Mouse (Mus musculus): ENCODE results near the gene Gm10306. TPM values are rescaled to one million over a fixed set of nuclear protein-coding genes. Genes with fewer than 3 reads are reported as not detected.
A peak's percentile ranks its signal among the peaks of the same experiment; 100 is the strongest.

The Gm10306 gene
- polyA plus RNA-seq (2016; fragmentation: Nextera tagmentation; extraction: Ambion mirVana) = 0.55 and 1.4 TPM in 2 replicates

- WGBS = 2% methylated on average over 71 of the region's 83 CpGs
- no peaks in the 10 kb centered on the region for H3K36me3 ChIP-seq (replicated peaks)
- no peaks in the 10 kb centered on the region for H3K9me3 ChIP-seq
- H3K4me2 ChIP-seq = peak within 1 kb of the TSS; percentile 68
- H3K9ac ChIP-seq = peak within 1 kb of the TSS; percentile 83
- H3K4me1 ChIP-seq = peaks cover 10% of the 10 kb centered on the region
- peak within 1 kb of the TSS; percentile 82 for H3K27ac ChIP-seq
- H3K4me3 ChIP-seq (replicated peaks) = peak within 1 kb of the TSS; percentile 96
- peak; percentile 98 for ATAC-seq (ENCODE audit: low FRiP score)
- no peaks in the 10 kb centered on the region for H3K27me3 ChIP-seq
These were observed at the start of gene Gm10306, which contains the start of gene Caap1 for GRCm38 (mm10) chr4:94556265-94557054. TSS of gene Gm10306 (plus strand) at chr4:94556546. TSS of gene Caap1 (minus strand) at chr4:94556796.

- no peaks in the 10 kb centered on the region for H3K27me3 ChIP-seq
- no peak overlapping the region for H3K4me2 ChIP-seq
- H3K9ac ChIP-seq = no peak overlapping the region
- H3K4me3 ChIP-seq (replicated peaks) = no peak overlapping the region
- H3K4me1 ChIP-seq = no peaks in the 10 kb centered on the region
- no peaks in the 10 kb centered on the region for H3K9me3 ChIP-seq
- no peak overlapping the region for H3K27ac ChIP-seq
- ATAC-seq (ENCODE audit: low FRiP score) = no peak
- peaks cover 17% of the 10 kb centered on the region for H3K36me3 ChIP-seq (replicated peaks)
- WGBS = 73% methylated on average over 3 of the region's 3 CpGs
These were observed 41.0 kb upstream of the Gm10306 start for GRCm38 (mm10) chr4:94515366-94515765.

DNA sequence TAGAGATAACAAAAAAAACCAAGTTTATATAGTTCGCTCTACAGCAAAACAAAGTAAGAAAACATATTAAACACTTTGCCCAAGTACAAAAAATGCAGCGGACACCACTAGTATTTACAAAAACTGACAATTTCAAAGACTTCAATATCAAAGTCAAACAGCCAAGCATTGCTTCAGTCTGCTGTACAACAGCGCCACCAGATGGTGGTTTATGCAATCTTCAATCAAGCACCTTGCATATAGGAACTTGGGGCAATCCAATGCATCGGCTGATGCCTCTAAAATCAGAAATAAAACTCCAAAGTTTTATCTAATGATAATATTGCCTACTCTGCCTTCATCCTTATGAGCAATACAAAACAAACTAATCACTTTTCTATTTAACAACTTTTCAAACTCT lies 38.7 kb upstream of the Gm10306 start:
- Histone ChIP-seq H3K4me3 (replicated peaks) (no peak overlapping the region), H3K4me2 (no peak overlapping the region), H3K9ac (no peak overlapping the region), H3K27me3 (no peaks in the 10 kb centered on the region), H3K27ac (no peak overlapping the region), H3K36me3 (replicated peaks) (peaks cover 6% of the 10 kb centered on the region), H3K4me1 (no peaks in the 10 kb centered on the region), H3K9me3 (no peaks in the 10 kb centered on the region)
- WGBS = 69% methylated on average over 4 of the region's 4 CpGs
- ATAC-seq (ENCODE audit: low FRiP score) = no peak

- no peak overlapping the region for H3K9ac ChIP-seq
- no peak overlapping the region for H3K4me2 ChIP-seq
- no peak overlapping the region for H3K4me3 ChIP-seq (replicated peaks)
- no peaks in the 10 kb centered on the region for H3K9me3 ChIP-seq
- H3K27ac ChIP-seq = no peak overlapping the region
- H3K27me3 ChIP-seq = no peaks in the 10 kb centered on the region
- H3K36me3 ChIP-seq (replicated peaks) = no peaks in the 10 kb centered on the region
- H3K4me1 ChIP-seq = no peaks in the 10 kb centered on the region
- ATAC-seq (ENCODE audit: low FRiP score) = no peak
These were observed 33.0 kb upstream of the Gm10306 start for GRCm38 (mm10) chr4:94523321-94523720.

GRCm38 (mm10) chr4:94529448-94529847 lies 26.9 kb upstream of the Gm10306 start:
- no peak for ATAC-seq (ENCODE audit: low FRiP score)
- Histone ChIP-seq H3K9ac (no peak overlapping the region), H3K4me2 (no peak overlapping the region), H3K4me3 (replicated peaks) (no peak overlapping the region), H3K27me3 (no peaks in the 10 kb centered on the region), H3K4me1 (no peaks in the 10 kb centered on the region), H3K9me3 (no peaks in the 10 kb centered on the region), H3K36me3 (replicated peaks) (no peaks in the 10 kb centered on the region), H3K27ac (no peak overlapping the region)
- 93% methylated on average over 1 of the region's 1 CpGs for WGBS

- Histone ChIP-seq H3K9ac (no peak overlapping the region), H3K4me1 (no peaks in the 10 kb centered on the region), H3K27me3 (no peaks in the 10 kb centered on the region), H3K36me3 (replicated peaks) (no peaks in the 10 kb centered on the region), H3K4me3 (replicated peaks) (no peak overlapping the region), H3K9me3 (no peaks in the 10 kb centered on the region), H3K27ac (no peak overlapping the region), H3K4me2 (no peak overlapping the region)
- no peak for ATAC-seq (ENCODE audit: low FRiP score)
These were observed 23.1 kb upstream of the Gm10306 start for GRCm38 (mm10) chr4:94533205-94533604.

DNA sequence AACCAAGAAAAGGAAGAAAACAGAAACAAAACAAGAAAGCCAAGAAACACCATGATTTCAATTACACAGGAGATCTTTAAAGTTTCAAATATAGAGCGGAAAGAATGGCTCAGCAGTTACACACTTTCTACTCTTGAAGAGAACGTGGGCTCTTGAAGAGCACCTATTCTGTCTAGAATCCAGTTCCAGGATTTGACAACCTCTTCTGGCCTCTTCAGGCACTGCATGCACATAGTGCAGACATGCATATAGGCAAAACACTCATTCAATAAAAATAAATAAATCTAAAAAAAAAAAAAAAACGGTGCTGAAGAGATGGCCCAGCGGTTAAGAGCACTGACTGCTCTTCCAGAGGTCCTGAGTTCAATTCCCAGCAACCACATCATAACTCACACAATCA lies 13.3 kb upstream of the Gm10306 start:
- H3K9ac ChIP-seq = no peak overlapping the region
- 96% methylated on average over 4 of the region's 4 CpGs for WGBS
- H3K27ac ChIP-seq = no peak overlapping the region

DNA sequence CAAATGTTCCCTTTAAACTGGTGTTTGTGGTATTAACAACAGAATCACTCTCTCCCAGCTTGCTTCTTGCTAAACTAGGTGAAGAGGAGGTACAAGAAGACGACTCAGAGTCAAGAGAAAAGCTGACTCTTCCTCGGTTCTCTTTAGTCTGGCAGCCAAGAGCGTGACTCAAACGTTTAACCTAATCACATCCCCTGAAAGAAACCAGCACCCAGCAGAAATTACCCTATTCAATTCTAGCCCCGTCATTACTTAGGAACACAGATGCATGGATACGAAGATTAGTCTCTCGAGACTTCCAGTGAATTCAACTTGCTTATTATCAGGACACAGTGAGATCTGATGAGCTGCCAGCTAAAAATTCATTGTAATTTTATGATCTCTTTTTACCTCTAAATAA lies 12.0 kb upstream of the Gm10306 start:
- WGBS = 84% methylated on average over 7 of the region's 7 CpGs

More for the DNA sequence above, 13.3 kb upstream of the Gm10306 start:
- no peak for ATAC-seq (ENCODE audit: low FRiP score)
- H3K27me3 ChIP-seq = no peaks in the 10 kb centered on the region
- no peak overlapping the region for H3K4me2 ChIP-seq
- no peaks in the 10 kb centered on the region for H3K4me1 ChIP-seq
- no peak overlapping the region for H3K4me3 ChIP-seq (replicated peaks)
- no peaks in the 10 kb centered on the region for H3K9me3 ChIP-seq
- peaks cover 56% of the 10 kb centered on the region for H3K36me3 ChIP-seq (replicated peaks)

GRCm38 (mm10) chr4:94554955-94555494 lies 1.3 kb upstream of the Gm10306 start:
- H3K4me3 ChIP-seq (replicated peaks) = peak overlapping the region; percentile 4; the same call in 1 of the 2 replicates
- no peak overlapping the region for H3K27ac ChIP-seq
- peak overlapping the region; percentile 68 for H3K4me2 ChIP-seq
- H3K9me3 ChIP-seq = no peaks in the 10 kb centered on the region
- no peak overlapping the region for H3K9ac ChIP-seq
- no peaks in the 10 kb centered on the region for H3K36me3 ChIP-seq (replicated peaks)
- H3K4me1 ChIP-seq = peaks cover 10% of the 10 kb centered on the region
- no peaks in the 10 kb centered on the region for H3K27me3 ChIP-seq
- no peak for ATAC-seq (ENCODE audit: low FRiP score)
- 92% methylated on average over 5 of the region's 5 CpGs for WGBS

More for the DNA sequence above, 12.0 kb upstream of the Gm10306 start:
- Histone ChIP-seq H3K9me3 (no peaks in the 10 kb centered on the region), H3K27ac (no peak overlapping the region), H3K9ac (no peak overlapping the region), H3K4me2 (no peak overlapping the region), H3K27me3 (no peaks in the 10 kb centered on the region), H3K36me3 (replicated peaks) (peaks cover 51% of the 10 kb centered on the region), H3K4me1 (no peaks in the 10 kb centered on the region), H3K4me3 (replicated peaks) (no peak overlapping the region)
- ATAC-seq (ENCODE audit: low FRiP score) = no peak

- no peak overlapping the region for H3K27ac ChIP-seq
- no peaks in the 10 kb centered on the region for H3K36me3 ChIP-seq (replicated peaks)
- H3K9ac ChIP-seq = no peak overlapping the region
- peaks cover 10% of the 10 kb centered on the region for H3K4me1 ChIP-seq
- no peaks in the 10 kb centered on the region for H3K9me3 ChIP-seq
- H3K27me3 ChIP-seq = no peaks in the 10 kb centered on the region
- no peak overlapping the region for H3K4me2 ChIP-seq
- no peak overlapping the region for H3K4me3 ChIP-seq (replicated peaks)
- WGBS = 81% methylated on average over 7 of the region's 7 CpGs
- no peak for ATAC-seq (ENCODE audit: low FRiP score)
These were observed 799 bp downstream of the Gm10306 start for GRCm38 (mm10) chr4:94557145-94557544.

GRCm38 (mm10) chr4:94559266-94559665 lies 2.9 kb downstream of the Gm10306 start:
- Histone ChIP-seq H3K9me3 (no peaks in the 10 kb centered on the region), H3K9ac (no peak overlapping the region), H3K4me3 (replicated peaks) (no peak overlapping the region), H3K27ac (no peak overlapping the region), H3K27me3 (no peaks in the 10 kb centered on the region), H3K4me1 (peaks cover 10% of the 10 kb centered on the region), H3K4me2 (no peak overlapping the region), H3K36me3 (replicated peaks) (no peaks in the 10 kb centered on the region)
- WGBS = 41% methylated on average over 2 of the region's 2 CpGs
- ATAC-seq (ENCODE audit: low FRiP score) = no peak

GRCm38 (mm10) chr4:94560316-94560715 lies 4.0 kb downstream of the Gm10306 start:
- no peak overlapping the region for H3K9ac ChIP-seq
- H3K4me1 ChIP-seq = peaks cover 6% of the 10 kb centered on the region
- ATAC-seq (ENCODE audit: low FRiP score) = no peak
- no peak overlapping the region for H3K4me2 ChIP-seq
- H3K27ac ChIP-seq = no peak overlapping the region
- H3K27me3 ChIP-seq = no peaks in the 10 kb centered on the region
- 79% methylated on average over 1 of the region's 1 CpGs for WGBS
- no peaks in the 10 kb centered on the region for H3K36me3 ChIP-seq (replicated peaks)
- no peak overlapping the region for H3K4me3 ChIP-seq (replicated peaks)
- H3K9me3 ChIP-seq = no peaks in the 10 kb centered on the region

All from forebrain, embryonic 12.5 days (tissue).